Mouse (Mus musculus) spleen, postnatal 36 days (tissue): Measurements from ENCODE around the gene Mia.

Experiments
- DNase-seq, 2 experiments: peaks; one replicate each; pipeline ENCODE4 v3.0.0; 2022; ENCODE audit warnings: low spot score in 2 of 2, mixed read lengths in 1 of 2

The Mia gene

GRCm38 (mm10) chr7:27180837-27181695 lies at the start of gene Mia, which contains the start of gene Gm21983:
Gene Mia, minus strand, starts transcription at chr7:27181157.
Gene Gm21983, minus strand, starts transcription at chr7:27181086.
- DNase-seq, result no peak

DNA sequence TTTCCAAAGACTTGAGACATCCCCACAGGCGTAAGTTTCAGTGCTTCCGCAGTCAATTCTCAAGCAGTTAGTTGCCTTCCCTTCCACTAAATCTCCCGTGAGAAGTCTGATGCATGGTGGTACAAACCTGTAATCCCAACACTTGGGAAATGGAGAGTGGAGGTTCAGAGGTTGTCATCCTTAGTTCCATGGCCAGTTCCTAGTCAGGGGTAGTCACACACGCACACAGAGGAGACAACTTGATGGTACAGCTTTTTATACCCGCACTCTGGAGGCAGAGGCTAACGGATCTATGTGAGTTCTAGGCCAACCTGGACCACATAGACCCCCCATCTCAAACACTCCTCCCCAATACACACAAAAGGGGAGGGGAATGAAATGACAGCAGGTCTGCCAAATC lies 47.9 kb upstream of the Mia start:
- DNase-seq, result no peak

GRCm38 (mm10) chr7:27228281-27228821 lies 47.4 kb upstream of the Mia start, which contains the start of gene Itpkc:
Gene Itpkc, minus strand, starts transcription at chr7:27228661.
- peak; percentile 89 to 92 for DNase-seq

- DNase-seq, result no peak
These were observed 46.7 kb upstream of the Mia start for GRCm38 (mm10) chr7:27227676-27228075.

DNA sequence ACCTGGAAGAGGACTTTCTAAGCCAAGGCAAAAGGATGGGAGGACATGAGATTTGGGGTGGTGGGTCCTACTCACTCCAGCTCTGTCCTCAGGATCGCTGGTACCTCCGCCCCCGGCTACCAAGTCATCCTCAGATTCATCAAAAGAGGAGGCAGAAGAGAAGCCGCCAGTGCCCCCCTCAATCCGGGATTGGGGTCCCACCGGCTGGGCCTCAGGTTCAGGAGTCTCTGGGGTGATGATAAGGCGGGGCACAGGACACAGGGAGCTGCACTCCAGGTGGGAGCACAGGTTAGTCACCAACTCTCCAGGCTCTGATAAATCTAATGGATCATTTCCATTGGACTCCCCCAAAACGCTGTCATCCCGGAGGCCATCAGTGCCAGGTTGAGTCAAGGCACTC lies 46.3 kb upstream of the Mia start:
- DNase-seq, result no peak

DNA sequence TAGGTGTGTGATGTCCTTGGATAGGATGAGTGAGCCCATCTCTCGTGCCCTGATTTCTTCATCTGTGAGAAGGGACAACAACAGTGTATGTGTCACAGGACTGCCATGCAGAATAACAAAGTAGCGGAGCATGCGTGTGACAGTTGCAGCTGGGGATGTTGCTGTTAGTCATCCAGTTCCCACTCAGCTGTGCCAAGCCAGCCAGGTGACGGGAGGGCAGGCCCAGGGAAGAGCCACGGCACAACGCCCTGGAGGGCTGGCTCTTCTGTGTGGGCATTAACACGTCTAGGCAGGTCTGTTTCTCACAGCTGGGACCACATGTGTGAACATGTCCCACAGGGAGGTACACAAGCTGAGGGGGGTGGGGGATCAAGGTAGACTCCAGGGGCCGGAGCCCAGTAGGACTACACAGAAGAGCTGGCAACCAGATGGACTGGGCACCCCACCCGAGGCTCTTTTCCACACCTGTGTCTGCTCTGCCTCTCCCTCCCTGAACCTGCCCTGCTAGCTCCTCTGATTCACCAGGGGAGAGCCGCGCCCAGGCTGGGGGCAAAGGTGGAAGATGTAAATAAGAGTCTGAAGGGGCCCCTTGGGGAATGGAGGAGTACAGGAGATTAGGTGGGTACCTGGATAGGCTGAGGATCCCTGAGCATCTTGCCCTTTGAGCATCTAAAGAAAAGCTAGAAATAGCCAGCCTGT lies 44.1 kb upstream of the Mia start:
- DNase-seq, result no peak

- DNase-seq, result no peak
These were observed 41.6 kb upstream of the Mia start for GRCm38 (mm10) chr7:27222538-27222937.

DNA sequence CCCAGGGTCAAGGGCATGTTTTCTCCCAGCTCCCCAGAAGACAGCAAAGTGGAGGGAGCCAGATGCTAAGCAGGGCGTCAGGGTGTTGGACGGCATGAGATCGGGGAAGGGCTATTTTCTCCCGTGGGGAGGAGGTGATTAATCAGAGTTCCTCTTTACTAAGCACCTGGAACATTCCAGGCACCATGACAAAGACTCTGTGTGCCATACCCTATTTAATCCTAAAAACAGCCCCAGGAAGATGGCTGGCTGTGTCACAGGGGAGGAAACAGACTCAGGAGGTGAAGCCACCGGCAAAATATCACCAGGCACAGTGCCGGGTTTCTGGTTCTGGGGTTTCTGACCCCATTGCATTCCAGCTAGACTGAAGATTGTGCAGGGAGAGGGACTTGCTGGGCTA lies 41.0 kb upstream of the Mia start:
- no peak for DNase-seq

DNA sequence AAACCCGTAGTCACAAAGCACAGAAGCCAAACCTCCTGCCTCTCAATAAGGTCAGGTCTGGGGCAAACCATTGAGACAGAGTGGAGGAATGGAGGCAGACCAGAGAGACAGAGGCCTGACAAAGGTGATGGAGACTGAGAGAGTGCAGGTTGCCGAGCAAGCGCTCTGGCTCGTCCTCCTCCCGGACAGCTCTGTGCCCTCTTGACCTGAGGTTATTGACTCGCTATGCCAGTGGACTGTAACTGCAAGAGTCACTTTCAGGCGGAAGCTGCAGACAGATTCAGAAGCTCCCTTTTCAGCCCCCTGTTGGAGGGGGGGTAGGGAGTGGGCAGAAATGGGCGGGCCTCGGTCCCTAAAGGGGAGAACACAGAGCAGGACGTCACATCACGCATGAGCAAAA lies 39.0 kb upstream of the Mia start:
- DNase-seq, result no peak

GRCm38 (mm10) chr7:27218586-27218985 lies 37.6 kb upstream of the Mia start:
- no peak for DNase-seq

DNA sequence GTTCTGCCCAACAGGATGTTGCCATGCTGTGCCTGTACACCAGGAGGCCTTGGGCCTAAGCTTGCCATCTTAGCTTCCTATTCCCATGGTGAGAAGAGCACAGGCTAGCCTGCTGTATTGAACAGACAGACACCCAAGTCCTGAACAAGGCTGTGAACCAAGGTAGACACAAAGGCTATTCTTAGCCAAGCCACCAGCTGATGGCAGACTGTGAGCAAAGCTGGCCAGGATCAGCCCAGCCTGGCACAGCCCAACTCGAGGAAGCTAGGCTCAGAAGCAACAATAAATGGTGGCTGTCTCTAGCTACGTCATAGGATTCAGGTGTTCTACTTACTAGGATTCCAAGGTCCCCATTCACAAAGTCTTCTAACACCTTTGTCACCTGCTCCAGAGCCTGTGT lies 31.7 kb upstream of the Mia start:
- no peak for DNase-seq

DNA sequence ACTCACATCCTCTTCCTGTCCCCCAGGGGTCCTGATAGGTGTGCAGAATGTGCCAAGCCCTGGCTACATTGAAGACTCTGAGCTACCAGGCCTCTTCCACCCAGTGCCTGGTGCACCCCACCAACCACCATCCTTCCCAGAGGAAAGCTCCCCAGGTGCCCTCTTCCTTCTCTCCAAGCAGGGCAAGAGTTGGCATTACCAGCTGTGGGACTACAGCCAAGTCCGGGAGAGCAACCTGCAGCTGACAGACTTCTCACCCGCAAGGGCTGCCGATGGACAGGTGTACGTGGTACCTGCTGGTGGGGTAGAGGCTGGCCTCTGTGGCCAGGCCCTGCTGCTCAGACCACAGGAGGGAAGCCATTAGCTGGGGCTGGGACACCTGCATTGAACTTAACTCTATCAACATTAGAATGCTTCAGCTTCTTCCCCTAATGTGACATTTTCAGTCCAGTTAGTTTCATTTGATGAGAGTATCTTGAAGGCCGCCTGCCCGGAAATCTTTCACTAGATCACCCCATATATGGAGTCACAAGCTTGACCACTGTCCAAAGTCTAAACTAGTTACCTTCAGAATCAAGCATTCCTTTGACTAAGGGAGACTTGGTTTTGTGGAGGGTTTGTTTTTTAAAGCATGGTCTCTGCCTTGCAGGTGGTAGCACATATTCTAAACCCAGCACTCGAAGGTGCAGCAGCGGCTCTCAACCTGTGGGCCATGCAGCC lies 22.9 kb upstream of the Mia start:
- no peak for DNase-seq

DNA sequence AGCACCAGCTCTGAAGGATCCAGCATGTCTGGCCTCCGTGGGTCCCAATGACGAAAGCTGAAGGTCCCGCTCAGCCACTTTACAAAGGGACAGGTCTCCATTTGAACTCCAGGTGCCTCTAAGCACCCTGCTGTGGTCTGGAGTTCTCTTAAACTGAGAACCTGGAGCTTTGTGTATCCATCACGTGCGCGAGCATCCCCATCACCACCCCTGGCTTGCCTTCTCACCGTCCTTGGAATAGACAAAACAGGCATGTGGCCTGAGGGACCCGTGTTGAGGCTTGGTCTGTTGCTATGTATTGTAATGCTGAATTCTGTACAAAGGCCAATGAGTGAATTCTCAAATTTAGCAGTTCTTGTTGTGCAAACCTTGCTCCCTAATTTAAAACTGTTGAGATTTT lies 17.8 kb upstream of the Mia start:
- DNase-seq, result no peak

GRCm38 (mm10) chr7:27198355-27198754 lies 17.4 kb upstream of the Mia start:
- no peak for DNase-seq

DNA sequence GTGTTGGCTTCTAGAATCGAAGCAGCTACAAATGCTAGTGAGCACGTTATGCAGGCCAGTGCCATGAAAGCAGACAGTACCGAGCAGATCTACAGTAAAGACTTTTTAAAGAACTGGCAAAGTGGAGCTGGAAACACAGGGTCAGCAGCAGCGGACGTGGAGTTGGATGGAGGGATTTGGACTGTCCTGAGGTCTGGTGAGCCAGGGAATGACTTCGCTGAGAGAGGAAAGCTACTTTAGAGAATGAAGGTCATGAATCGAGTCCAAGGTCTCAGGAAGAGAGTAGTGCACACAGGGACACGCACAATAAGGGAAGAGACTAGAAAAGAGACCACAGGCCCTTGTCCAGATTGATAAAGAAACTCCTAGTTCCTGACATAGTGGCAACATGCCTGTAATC lies 16.7 kb upstream of the Mia start:
- no peak for DNase-seq

DNA sequence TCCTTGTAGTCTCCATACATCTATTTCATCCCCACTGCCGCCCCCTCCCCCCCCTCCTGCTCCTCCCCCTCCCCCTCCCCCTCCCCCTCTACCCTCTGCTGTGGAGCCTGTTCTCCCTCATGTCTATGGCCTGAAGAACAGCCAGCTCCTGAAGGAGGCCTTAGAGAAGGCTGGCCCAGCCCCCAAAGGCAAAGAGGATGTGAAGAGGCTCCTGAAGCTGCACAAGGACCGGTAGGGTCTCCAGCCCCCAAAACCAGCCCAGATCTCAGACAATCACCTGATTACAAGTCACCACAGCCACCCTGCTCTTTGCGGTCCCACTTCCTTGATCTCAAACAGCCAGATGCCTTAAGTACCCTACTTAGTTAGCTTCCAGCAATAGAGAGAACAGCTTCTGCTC lies 16.2 kb upstream of the Mia start:
- DNase-seq, result no peak

- peak; percentile 98 to 99 for DNase-seq
These were observed 15.0 kb upstream of the Mia start, which contains the start of the genes BC024978 and Snrpa for GRCm38 (mm10) chr7:27195681-27196611. Gene BC024978, plus strand, starts transcription at chr7:27195781. Gene Snrpa, minus strand, starts transcription at chr7:27196271.

DNA sequence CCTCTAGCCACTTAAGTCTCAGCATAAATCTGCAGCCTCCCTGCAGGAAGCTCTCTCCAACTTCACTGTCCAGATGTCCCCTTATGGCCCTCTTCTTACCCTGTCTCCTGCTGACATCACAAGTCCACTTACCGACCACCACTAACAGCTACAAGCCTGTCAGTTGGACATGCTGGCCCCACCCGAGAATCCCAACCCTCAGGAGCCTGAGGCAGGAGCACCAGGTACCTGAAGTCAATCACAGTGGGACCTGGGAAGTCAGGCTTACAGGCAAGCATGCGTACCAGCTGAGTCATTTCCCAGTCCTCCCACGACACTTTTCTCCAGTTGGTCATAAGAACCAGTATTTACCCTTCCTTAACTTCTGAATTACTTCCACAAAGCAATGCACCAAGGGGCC lies 12.8 kb upstream of the Mia start:
- no peak for DNase-seq

- no peak for DNase-seq
These were observed 11.5 kb upstream of the Mia start for GRCm38 (mm10) chr7:27192434-27192833.

DNA sequence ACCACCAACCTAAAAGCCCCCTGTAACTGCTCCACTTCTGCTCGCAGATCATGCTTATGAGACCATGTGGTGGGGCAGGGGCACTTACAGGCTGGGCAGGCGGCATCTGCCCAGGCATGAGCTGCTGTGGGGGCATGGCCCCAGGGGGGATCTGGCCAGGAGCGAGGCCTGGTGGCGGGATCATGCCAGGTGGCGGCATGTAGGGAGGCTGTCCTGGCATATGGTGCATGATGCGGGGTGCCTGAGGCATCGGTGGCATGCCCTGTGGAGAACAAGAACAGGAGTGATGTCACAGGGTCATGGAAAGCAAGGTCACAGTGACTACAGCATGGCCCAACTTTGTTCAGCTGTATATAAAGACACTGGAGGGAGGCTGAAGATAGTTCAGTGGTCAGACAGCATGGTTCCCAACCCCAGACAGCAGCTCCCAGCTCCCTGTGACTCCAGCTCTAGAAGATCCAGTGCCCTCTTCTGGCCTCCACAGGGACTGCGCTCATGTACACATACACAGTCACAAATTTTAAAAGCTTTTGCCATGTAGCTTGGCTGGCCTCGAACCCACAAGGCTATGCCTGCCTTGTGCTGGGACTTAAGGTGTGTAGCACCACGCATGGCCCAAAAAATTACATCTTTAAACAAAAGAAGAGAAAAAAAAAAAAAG lies 8.4 kb upstream of the Mia start:
- no peak for DNase-seq
